Mouse (Mus musculus): Measurements from ENCODE around the gene Tcea2. TPM values are rescaled to one million over a fixed set of nuclear protein-coding genes. Genes with fewer than 3 reads are reported as not detected.
A peak's percentile ranks its signal among the peaks of the same experiment; 100 is the strongest.

Tcea2 gene
- polyA plus RNA-seq, 1 experiment from 2014 or later = 21.2 TPM

- H3K9me3 ChIP-seq (ENCODE audit: control insufficient read depth, low read length) = no peaks in the 10 kb centered on the region
- H3K4me2 ChIP-seq (ENCODE audit: low read depth, low read length) = no peak overlapping the region
- H3K9ac ChIP-seq (ENCODE audit: low read depth, low read length) = no peak overlapping the region
- H3K27ac ChIP-seq (replicated peaks; ENCODE audit: low read depth, low read length) = no peak overlapping the region
- no peak overlapping the region for H3K4me3 ChIP-seq (ENCODE audit: low read depth, low read length)
- H3K4me1 ChIP-seq (ENCODE audit: control insufficient read depth, insufficient read depth, low read length) = no peaks in the 10 kb centered on the region
- H3K27me3 ChIP-seq (replicated peaks; ENCODE audit: control insufficient read depth, insufficient read depth, low read length) = no peaks in the 10 kb centered on the region
- ATAC-seq (ENCODE audit: low read depth) = no peak
- H3K36me3 ChIP-seq (ENCODE audit: control insufficient read depth, insufficient read depth, low read length) = peaks cover 88% of the 10 kb centered on the region
- no peak for DNase-seq (ENCODE audit: low spot score)
- 94% methylated on average over 1 of the region's 1 CpGs for WGBS
Measured at GRCm38 (mm10) chr2:181653523-181653922, 26.6 kb upstream of the Tcea2 start.

- Histone ChIP-seq H3K27me3 (replicated peaks; ENCODE audit: control insufficient read depth, insufficient read depth, low read length) (no peaks in the 10 kb centered on the region), H3K4me1 (ENCODE audit: control insufficient read depth, insufficient read depth, low read length) (no peaks in the 10 kb centered on the region; the same call in 1 of the 2 replicates), H3K36me3 (ENCODE audit: control insufficient read depth, insufficient read depth, low read length) (peaks cover 56% of the 10 kb centered on the region), H3K4me3 (ENCODE audit: low read depth, low read length) (no peak within 1 kb of the TSS), H3K9ac (ENCODE audit: low read depth, low read length) (no peak within 1 kb of the TSS), H3K27ac (replicated peaks; ENCODE audit: low read depth, low read length) (no peak within 1 kb of the TSS; the same call in 1 of the 2 replicates), H3K4me2 (ENCODE audit: low read depth, low read length) (no peak within 1 kb of the TSS), H3K9me3 (ENCODE audit: control insufficient read depth, low read length) (no peaks in the 10 kb centered on the region)
- ATAC-seq (ENCODE audit: low read depth) = no peak
- WGBS = 77% methylated on average over 2 of the region's 3 CpGs
- no peak for DNase-seq (ENCODE audit: low spot score)
Measured at GRCm38 (mm10) chr2:181656734-181657133, 23.4 kb upstream of the Tcea2 start, which contains the start of gene Gm29797. Gm29797 (plus strand) TSS chr2:181657034.

GRCm38 (mm10) chr2:181657441-181657840 lies 22.7 kb upstream of the Tcea2 start:
- Histone ChIP-seq H3K27ac (replicated peaks; ENCODE audit: low read depth, low read length) (no peak overlapping the region; the same call in 1 of the 2 replicates), H3K9me3 (ENCODE audit: control insufficient read depth, low read length) (no peaks in the 10 kb centered on the region), H3K4me2 (ENCODE audit: low read depth, low read length) (no peak overlapping the region), H3K4me1 (ENCODE audit: control insufficient read depth, insufficient read depth, low read length) (no peaks in the 10 kb centered on the region; the same call in 1 of the 2 replicates), H3K4me3 (ENCODE audit: low read depth, low read length) (no peak overlapping the region), H3K9ac (ENCODE audit: low read depth, low read length) (no peak overlapping the region), H3K36me3 (ENCODE audit: control insufficient read depth, insufficient read depth, low read length) (peaks cover 49% of the 10 kb centered on the region), H3K27me3 (replicated peaks; ENCODE audit: control insufficient read depth, insufficient read depth, low read length) (no peaks in the 10 kb centered on the region)
- WGBS = 68% methylated on average over 2 of the region's 2 CpGs
- no peak for ATAC-seq (ENCODE audit: low read depth)
- DNase-seq (ENCODE audit: low spot score) = peak; percentile 15

GRCm38 (mm10) chr2:181658528-181658927 lies 21.6 kb upstream of the Tcea2 start:
- Histone ChIP-seq H3K9ac (ENCODE audit: low read depth, low read length) (no peak overlapping the region), H3K36me3 (ENCODE audit: control insufficient read depth, insufficient read depth, low read length) (peaks cover 38% of the 10 kb centered on the region), H3K27ac (replicated peaks; ENCODE audit: low read depth, low read length) (no peak overlapping the region), H3K4me2 (ENCODE audit: low read depth, low read length) (no peak overlapping the region), H3K4me3 (ENCODE audit: low read depth, low read length) (no peak overlapping the region), H3K9me3 (ENCODE audit: control insufficient read depth, low read length) (no peaks in the 10 kb centered on the region), H3K27me3 (replicated peaks; ENCODE audit: control insufficient read depth, insufficient read depth, low read length) (no peaks in the 10 kb centered on the region), H3K4me1 (ENCODE audit: control insufficient read depth, insufficient read depth, low read length) (no peaks in the 10 kb centered on the region; the same call in 1 of the 2 replicates)
- ATAC-seq (ENCODE audit: low read depth) = no peak
- no peak for DNase-seq (ENCODE audit: low spot score)
- WGBS = 88% methylated on average over 7 of the region's 7 CpGs

GRCm38 (mm10) chr2:181658930-181659555 lies 21.1 kb upstream of the Tcea2 start:
- WGBS = 39% methylated on average over 17 of the region's 17 CpGs
- peak; percentile 61 for ATAC-seq (ENCODE audit: low read depth)

GRCm38 (mm10) chr2:181659609-181660055 lies 20.5 kb upstream of the Tcea2 start:
- peak overlapping the region; percentile 19; the same call in 1 of the 2 replicates for H3K4me2 ChIP-seq (ENCODE audit: low read depth, low read length)
- H3K27me3 ChIP-seq (replicated peaks; ENCODE audit: control insufficient read depth, insufficient read depth, low read length) = no peaks in the 10 kb centered on the region
- H3K9me3 ChIP-seq (ENCODE audit: control insufficient read depth, low read length) = no peaks in the 10 kb centered on the region
- WGBS = 9% methylated on average over 9 of the region's 9 CpGs
- DNase-seq (ENCODE audit: low spot score) (peak; percentile 60), ATAC-seq (ENCODE audit: low read depth) (peak; percentile 79)
- H3K36me3 ChIP-seq (ENCODE audit: control insufficient read depth, insufficient read depth, low read length) = peaks cover 27% of the 10 kb centered on the region
- no peak overlapping the region for H3K9ac ChIP-seq (ENCODE audit: low read depth, low read length)
- no peak overlapping the region for H3K27ac ChIP-seq (replicated peaks; ENCODE audit: low read depth, low read length)
- H3K4me1 ChIP-seq (ENCODE audit: control insufficient read depth, insufficient read depth, low read length) = no peaks in the 10 kb centered on the region; the same call in 1 of the 2 replicates
- no peak overlapping the region for H3K4me3 ChIP-seq (ENCODE audit: low read depth, low read length)

More at GRCm38 (mm10) chr2:181658930-181659555, 21.1 kb upstream of the Tcea2 start:
- Histone ChIP-seq H3K4me2 (ENCODE audit: low read depth, low read length) (no peak overlapping the region), H3K4me1 (ENCODE audit: control insufficient read depth, insufficient read depth, low read length) (no peaks in the 10 kb centered on the region; the same call in 1 of the 2 replicates), H3K27ac (replicated peaks; ENCODE audit: low read depth, low read length) (no peak overlapping the region), H3K9ac (ENCODE audit: low read depth, low read length) (no peak overlapping the region), H3K27me3 (replicated peaks; ENCODE audit: control insufficient read depth, insufficient read depth, low read length) (no peaks in the 10 kb centered on the region), H3K36me3 (ENCODE audit: control insufficient read depth, insufficient read depth, low read length) (peaks cover 33% of the 10 kb centered on the region), H3K9me3 (ENCODE audit: control insufficient read depth, low read length) (no peaks in the 10 kb centered on the region), H3K4me3 (ENCODE audit: low read depth, low read length) (no peak overlapping the region)
- peak; percentile 76 for DNase-seq (ENCODE audit: low spot score)

GRCm38 (mm10) chr2:181662620-181663297 lies 17.4 kb upstream of the Tcea2 start:
- Histone ChIP-seq H3K27me3 (replicated peaks; ENCODE audit: control insufficient read depth, insufficient read depth, low read length) (0 out of 2 replicates have a peak, but pooled peaks cover under 1% of the 10 kb centered on the region), H3K27ac (replicated peaks; ENCODE audit: low read depth, low read length) (peak overlapping the region; percentile 39), H3K9me3 (ENCODE audit: control insufficient read depth, low read length) (no peaks in the 10 kb centered on the region), H3K4me2 (ENCODE audit: low read depth, low read length) (no peak overlapping the region), H3K4me1 (ENCODE audit: control insufficient read depth, insufficient read depth, low read length) (no peaks in the 10 kb centered on the region; the same call in 1 of the 2 replicates), H3K9ac (ENCODE audit: low read depth, low read length) (no peak overlapping the region; the same call in 1 of the 2 replicates), H3K4me3 (ENCODE audit: low read depth, low read length) (no peak overlapping the region), H3K36me3 (ENCODE audit: control insufficient read depth, insufficient read depth, low read length) (no peaks in the 10 kb centered on the region)
- ATAC-seq (ENCODE audit: low read depth) (no peak), DNase-seq (ENCODE audit: low spot score) (peak; percentile 34)
- 84% methylated on average over 3 of the region's 3 CpGs for WGBS

- peak overlapping the region; percentile 39 for H3K27ac ChIP-seq (replicated peaks; ENCODE audit: low read depth, low read length)
Measured at GRCm38 (mm10) chr2:181663298-181663630, 16.8 kb upstream of the Tcea2 start.

More at GRCm38 (mm10) chr2:181663298-181663630, 16.8 kb upstream of the Tcea2 start:
- Histone ChIP-seq H3K9me3 (ENCODE audit: control insufficient read depth, low read length) (no peaks in the 10 kb centered on the region), H3K4me3 (ENCODE audit: low read depth, low read length) (no peak overlapping the region), H3K4me2 (ENCODE audit: low read depth, low read length) (no peak overlapping the region), H3K4me1 (ENCODE audit: control insufficient read depth, insufficient read depth, low read length) (no peaks in the 10 kb centered on the region; the same call in 1 of the 2 replicates), H3K27me3 (replicated peaks; ENCODE audit: control insufficient read depth, insufficient read depth, low read length) (peaks cover 5% of the 10 kb centered on the region; the same call in 1 of the 2 replicates), H3K36me3 (ENCODE audit: control insufficient read depth, insufficient read depth, low read length) (no peaks in the 10 kb centered on the region), H3K9ac (ENCODE audit: low read depth, low read length) (no peak overlapping the region; the same call in 1 of the 2 replicates)
- ATAC-seq (ENCODE audit: low read depth) = no peak
- 25% methylated on average over 4 of the region's 4 CpGs for WGBS
- DNase-seq (ENCODE audit: low spot score) = peak; percentile 7

All from embryonic facial prominence, embryonic 14.5 days (tissue).